Mouse (Mus musculus) splenic B cell, adult 2 months (primary cell): ENCODE data around the gene Tmem41b.
"Not testable (repeated sequence)": the region's sequence is repeated elsewhere in the genome, so short reads cannot be mapped to it uniquely, and the experiment has no call there.

Source experiments
- DNase-seq: peaks from one replicate; pipeline ENCODE4 v3.0.0-alpha.2; 2011; ENCODE audit warnings: low read depth, low spot score
- H3K27me3 ChIP-seq: 2 replicates; pipeline ENCODE4 v1.6.1; 2012; ENCODE audit warnings: mild to moderate bottlenecking, low read length, moderate library complexity, mixed read lengths; ENCODE audit not compliant: control insufficient read depth, poor library complexity, insufficient read depth, severe bottlenecking
- H3K36me3 ChIP-seq: 2 replicates; pipeline ENCODE4 v1.6.1; 2012; ENCODE audit warnings: mild to moderate bottlenecking, low read length, moderate library complexity, mixed read lengths; ENCODE audit not compliant: control insufficient read depth, poor library complexity, insufficient read depth, severe bottlenecking

The Tmem41b gene

GRCm38 (mm10) chr7:109998388-109998787, 11.7 kb upstream of the Tmem41b start:
- Histone ChIP-seq H3K36me3 (no peaks in the 10 kb centered on the region), H3K27me3 (no peaks in the 10 kb centered on the region)

GRCm38 (mm10) chr7:109993157-109993959, 6.6 kb upstream of the Tmem41b start:
- Histone ChIP-seq H3K27me3 (no peaks in the 10 kb centered on the region; the same call in 1 of the 2 replicates), H3K36me3 (no peaks in the 10 kb centered on the region)
- DNase-seq, result no peak

More at GRCm38 (mm10) chr7:109998388-109998787, 11.7 kb upstream of the Tmem41b start:
- no peak for DNase-seq

DNA sequence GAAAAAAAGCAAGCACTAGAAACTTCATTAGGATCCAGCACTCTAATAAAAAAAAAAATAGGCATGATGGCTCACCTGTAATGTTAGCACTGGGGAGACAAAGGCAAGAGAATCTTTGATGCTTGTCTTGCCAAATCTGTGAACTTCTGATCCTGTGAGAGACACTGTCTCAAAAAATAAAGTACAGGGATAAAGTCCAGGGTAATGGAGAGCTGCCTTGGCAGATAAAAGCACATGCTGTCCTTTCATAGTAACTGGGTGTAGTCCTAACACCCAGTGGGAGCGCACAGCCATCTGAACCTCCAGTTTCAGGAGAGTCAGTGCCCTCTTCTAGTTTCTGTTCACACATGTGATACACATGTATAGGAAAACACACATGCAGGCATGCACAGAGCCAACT, 4.6 kb upstream of the Tmem41b start:
- Histone ChIP-seq H3K27me3 (no peaks in the 10 kb centered on the region; the same call in 1 of the 2 replicates), H3K36me3 (no peaks in the 10 kb centered on the region)
- DNase-seq, result no peak

GRCm38 (mm10) chr7:109986133-109986669, 528 bp downstream of the Tmem41b start:
- DNase-seq, result peak; percentile 99
- no peaks in the 10 kb centered on the region; the same call in 1 of the 2 replicates for H3K27me3 ChIP-seq
- H3K36me3 ChIP-seq, result no peaks in the 10 kb centered on the region

GRCm38 (mm10) chr7:109985661-109986132, 1.0 kb downstream of the Tmem41b start:
- DNase-seq, result peak; percentile 37
- H3K27me3 ChIP-seq, result no peaks in the 10 kb centered on the region; the same call in 1 of the 2 replicates
- no peaks in the 10 kb centered on the region for H3K36me3 ChIP-seq

DNA sequence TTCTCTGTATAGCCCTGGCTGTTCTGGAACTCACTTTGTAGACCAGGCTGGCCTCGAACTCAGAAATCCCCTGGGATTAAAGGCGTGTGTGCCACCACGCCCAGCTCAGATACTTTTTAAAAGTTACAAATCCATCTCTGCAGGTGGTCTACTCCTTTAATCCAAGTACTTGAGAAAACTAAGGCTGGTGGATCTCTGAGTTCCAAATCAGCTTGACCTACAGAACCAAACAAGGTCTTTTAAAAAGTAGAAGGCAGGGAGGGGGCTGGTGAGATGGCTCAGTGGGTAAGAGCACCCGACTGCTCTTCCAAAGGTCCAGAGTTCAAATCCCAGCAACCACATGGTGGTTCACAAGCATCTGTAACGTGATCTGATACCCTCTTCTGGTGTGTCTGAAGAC, 2.1 kb downstream of the Tmem41b start:
- not testable (repeated sequence) for H3K36me3 ChIP-seq, DNase-seq, H3K27me3 ChIP-seq

DNA sequence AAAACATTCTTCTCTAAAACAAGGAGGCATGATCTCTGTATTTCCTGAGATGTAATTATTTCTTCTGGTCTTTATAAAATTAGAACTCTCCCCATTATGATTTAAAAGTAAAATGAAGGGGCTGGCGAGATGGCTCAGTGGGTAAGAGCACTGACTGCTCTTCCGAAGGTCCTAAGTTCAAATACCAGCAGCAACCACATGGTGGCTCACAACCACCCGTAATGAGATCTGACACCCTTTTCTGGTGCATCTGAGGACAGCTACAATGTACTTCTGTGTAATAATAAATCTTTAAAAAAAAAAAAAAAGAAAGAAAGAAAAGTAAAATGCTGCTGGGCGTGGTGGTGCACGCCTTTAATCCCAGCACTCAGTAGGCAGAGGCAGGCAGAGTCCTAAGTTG, 9.6 kb downstream of the Tmem41b start:
- H3K36me3 ChIP-seq, result peaks cover 10% of the 10 kb centered on the region; the same call in 1 of the 2 replicates
- not testable (repeated sequence) for H3K27me3 ChIP-seq
- peak; percentile 49 for DNase-seq

GRCm38 (mm10) chr7:109975966-109976715, 10.6 kb downstream of the Tmem41b start:
- no peak for DNase-seq
- peaks cover 10% of the 10 kb centered on the region; the same call in 1 of the 2 replicates for H3K36me3 ChIP-seq
- H3K27me3 ChIP-seq, result no peaks in the 10 kb centered on the region

- H3K36me3 ChIP-seq, result no peaks in the 10 kb centered on the region
- no peak for DNase-seq
- no peaks in the 10 kb centered on the region for H3K27me3 ChIP-seq
Measured at GRCm38 (mm10) chr7:109969542-109969941, 17.2 kb downstream of the Tmem41b start.

DNA sequence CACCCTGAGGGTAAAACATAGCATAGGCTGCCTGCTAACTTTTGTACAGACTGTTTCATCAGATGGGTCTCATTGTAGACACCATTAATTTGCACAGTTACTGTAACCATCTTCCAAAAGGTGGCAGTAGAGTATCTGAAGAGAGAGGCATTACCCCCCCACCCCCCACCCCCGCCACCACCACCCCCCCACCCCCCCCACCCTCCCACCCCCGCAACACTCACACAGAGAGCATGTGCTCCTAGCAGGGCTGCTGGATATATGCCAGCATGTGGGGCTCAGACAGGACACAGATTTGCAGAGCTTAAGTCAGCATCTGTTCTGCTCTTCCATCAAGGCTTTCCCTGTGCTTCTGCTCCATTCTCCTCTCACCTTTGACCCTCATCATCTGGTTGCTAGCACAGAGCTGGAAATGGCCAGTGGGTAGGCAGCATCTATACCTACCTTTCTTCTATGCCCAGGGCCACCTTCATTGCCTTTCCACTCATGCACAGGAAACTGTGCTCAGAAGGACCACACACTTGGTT, 17.7 kb downstream of the Tmem41b start:
- Histone ChIP-seq H3K36me3 (no peaks in the 10 kb centered on the region), H3K27me3 (no peaks in the 10 kb centered on the region)
- DNase-seq, result peak; percentile 33

DNA sequence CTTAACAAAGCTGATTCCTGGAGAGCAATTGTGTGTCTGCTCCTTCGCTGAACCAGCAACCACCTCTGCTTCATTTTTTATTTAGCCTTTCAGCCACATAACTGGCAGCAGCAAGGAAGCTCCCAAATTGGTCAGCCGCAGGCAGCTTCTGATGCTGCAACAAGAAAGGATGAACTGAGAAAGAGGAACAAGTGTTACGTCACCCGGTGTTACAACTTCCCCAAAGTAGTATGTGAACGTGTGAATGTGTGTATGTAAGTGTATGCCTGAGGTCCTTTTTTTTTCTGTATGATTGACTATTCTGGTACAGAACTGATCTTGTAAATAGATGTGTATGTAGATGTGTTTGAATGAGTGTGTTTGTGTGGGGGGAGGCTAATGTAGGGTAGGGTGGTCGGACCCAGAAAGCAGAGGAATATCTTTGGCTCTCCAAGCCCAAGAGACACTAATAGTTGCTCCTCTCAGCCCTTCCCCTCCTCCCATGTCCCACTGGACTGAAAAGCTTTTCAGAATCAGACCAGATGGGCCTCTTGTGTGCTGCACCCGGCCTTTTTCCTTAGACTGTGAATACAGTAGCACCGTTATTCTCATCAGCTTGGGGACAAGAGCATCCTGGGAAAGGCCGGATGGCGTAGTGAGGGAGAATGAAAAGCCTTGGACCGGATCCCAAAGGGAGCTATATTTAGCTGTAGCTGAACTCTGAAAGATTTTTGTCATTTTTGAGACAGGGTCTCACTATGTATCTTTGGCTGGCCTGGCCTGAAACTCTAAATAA, 18.7 kb downstream of the Tmem41b start:
- DNase-seq, result peak; percentile 84
- no peaks in the 10 kb centered on the region for H3K36me3 ChIP-seq

DNA sequence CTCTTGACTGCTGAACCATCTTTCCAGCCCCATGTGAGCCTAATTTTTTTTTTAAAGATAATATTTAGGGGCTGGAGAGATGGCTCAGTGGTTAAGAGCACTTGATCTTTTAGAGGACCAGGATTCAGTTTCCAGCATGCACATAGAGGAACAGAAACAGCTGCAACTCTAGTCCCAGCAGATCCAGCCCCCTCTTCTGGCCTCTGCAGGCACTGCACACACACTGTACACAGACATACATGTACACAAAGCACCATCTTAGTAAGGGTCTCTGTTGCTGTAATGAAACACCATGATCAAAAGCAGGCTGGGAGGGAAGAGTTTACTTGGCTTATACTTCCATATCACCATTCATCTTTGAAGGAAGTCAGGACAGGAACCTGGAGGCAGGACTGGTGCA, 21.1 kb downstream of the Tmem41b start:
- H3K27me3 ChIP-seq, result no peaks in the 10 kb centered on the region
- DNase-seq, result peak; percentile 31
- H3K36me3 ChIP-seq, result no peaks in the 10 kb centered on the region

More for the DNA sequence above, 18.7 kb downstream of the Tmem41b start:
- no peaks in the 10 kb centered on the region for H3K27me3 ChIP-seq

GRCm38 (mm10) chr7:109963707-109964106, 23.0 kb downstream of the Tmem41b start:
- peak; percentile 25 for DNase-seq
- H3K36me3 ChIP-seq, result no peaks in the 10 kb centered on the region

DNA sequence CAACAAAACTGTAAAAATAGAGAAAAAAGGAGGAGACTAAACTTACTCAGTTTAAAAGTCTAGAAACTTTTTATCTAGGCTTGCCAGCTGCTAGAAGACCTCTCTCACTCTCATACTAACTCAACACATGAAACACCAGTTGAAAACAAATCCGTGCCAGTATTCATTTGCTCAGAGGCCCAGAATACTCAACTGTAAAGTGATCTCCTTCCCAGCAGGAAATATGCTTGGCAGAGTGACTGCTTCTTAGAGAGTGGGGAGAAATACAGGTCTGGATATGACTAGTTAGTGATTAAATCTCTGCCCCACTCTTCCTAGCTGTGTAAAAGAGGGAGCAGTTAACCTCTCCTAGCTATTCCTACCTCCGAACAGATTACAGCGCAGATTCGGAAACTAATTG, 24.1 kb downstream of the Tmem41b start:
- no peaks in the 10 kb centered on the region for H3K36me3 ChIP-seq
- DNase-seq, result no peak

More at GRCm38 (mm10) chr7:109963707-109964106, 23.0 kb downstream of the Tmem41b start:
- H3K27me3 ChIP-seq, result no peaks in the 10 kb centered on the region

More for the DNA sequence above, 24.1 kb downstream of the Tmem41b start:
- no peaks in the 10 kb centered on the region for H3K27me3 ChIP-seq
